Mouse (Mus musculus) right cerebral cortex, postnatal 4 days (tissue): ENCODE data around the gene Gm9837.
A peak's percentile ranks its signal among the peaks of the same experiment; 100 is the strongest.

Experiments
- DNase-seq: peaks from one replicate; pipeline ENCODE4 v3.0.0-alpha.2; 2022

Gm9837 gene

GRCm38 (mm10) chr11:53469968-53470695, at the start of gene Gm9837:
TSS of gene Gm9837 (minus strand) at chr11:53470479.
- DNase-seq = peak; percentile 97

GRCm38 (mm10) chr11:53519207-53520121, 49.2 kb upstream of the Gm9837 start, which contains the start of gene Sept8:
TSS of gene Sept8 (plus strand) at chr11:53519257.
- peak; percentile 70 for DNase-seq

- DNase-seq = no peak
Observed at GRCm38 (mm10) chr11:53518759-53519158, 48.5 kb upstream of the Gm9837 start.

GRCm38 (mm10) chr11:53516775-53517627, 46.7 kb upstream of the Gm9837 start:
- DNase-seq = no peak

GRCm38 (mm10) chr11:53510351-53510750, 40.1 kb upstream of the Gm9837 start:
- no peak for DNase-seq

GRCm38 (mm10) chr11:53508591-53508990, 38.3 kb upstream of the Gm9837 start:
- no peak for DNase-seq

- no peak for DNase-seq
Observed at GRCm38 (mm10) chr11:53508152-53508551, 37.9 kb upstream of the Gm9837 start.

DNA sequence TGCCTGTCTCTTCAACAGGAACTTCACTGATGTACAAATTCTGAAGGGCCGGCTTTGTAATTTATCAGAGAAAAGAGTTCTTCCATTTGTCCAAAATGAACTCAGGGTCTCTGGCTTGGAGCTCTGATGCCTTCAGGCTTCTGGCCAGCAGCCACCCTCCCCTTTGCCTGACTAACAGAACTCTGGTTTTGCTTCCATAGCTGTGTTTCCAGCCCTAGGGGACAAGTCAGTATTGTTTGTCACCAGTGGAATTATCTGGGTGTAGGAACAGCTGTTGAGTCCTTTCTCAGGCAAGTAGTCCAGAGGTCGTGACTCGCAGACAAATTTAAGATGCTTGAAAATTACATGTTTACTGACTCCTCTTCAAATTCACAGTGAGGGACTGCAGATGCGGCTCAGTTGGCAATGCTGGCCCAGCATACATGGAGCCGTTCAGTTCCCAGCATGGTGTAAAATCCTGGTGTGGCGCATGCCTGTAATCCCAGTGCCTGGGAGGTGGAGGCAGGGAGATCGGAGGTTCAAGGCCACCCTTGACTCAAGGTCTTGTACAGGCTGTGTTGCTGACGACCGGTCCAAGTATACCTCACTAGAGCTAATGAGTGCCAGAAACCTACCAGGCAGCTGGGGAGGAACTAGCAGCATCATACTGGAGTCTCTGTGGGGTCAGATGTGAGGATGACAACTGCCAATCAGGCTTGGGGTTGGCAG, 37.0 kb upstream of the Gm9837 start:
- DNase-seq = no peak

DNA sequence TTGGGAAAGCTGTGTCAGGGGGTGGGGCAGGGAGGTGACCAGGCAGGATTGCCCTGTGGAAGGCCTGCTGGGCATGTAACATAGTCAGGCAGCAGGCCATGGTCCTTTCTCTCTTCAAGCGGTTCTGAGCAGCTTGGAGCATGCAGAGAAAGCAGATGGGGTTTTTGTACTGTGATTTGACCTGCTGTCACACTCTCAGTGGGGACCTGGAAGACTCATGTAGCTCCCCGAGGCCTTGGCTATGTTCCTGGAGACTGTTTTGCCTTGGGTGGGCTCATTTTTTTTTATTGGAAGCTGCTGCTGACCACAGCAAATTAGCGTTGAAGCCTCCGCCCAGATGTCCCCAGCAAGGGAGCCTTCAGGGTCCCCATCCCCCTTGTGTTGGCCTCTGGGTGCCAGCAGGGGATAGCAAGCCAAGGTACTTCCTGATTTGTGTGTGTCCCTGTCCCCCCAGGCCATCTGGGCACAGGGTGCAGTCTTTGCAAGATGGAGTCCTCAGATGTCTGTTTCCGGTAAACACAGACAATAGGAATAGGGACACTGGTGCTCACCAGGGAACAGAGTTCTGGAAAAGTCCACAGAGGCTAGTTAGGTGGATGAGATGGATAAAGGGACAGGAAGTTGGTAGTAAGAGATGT, 34.9 kb upstream of the Gm9837 start:
- no peak for DNase-seq

- no peak for DNase-seq
Observed at GRCm38 (mm10) chr11:53504376-53504775, 34.1 kb upstream of the Gm9837 start.

DNA sequence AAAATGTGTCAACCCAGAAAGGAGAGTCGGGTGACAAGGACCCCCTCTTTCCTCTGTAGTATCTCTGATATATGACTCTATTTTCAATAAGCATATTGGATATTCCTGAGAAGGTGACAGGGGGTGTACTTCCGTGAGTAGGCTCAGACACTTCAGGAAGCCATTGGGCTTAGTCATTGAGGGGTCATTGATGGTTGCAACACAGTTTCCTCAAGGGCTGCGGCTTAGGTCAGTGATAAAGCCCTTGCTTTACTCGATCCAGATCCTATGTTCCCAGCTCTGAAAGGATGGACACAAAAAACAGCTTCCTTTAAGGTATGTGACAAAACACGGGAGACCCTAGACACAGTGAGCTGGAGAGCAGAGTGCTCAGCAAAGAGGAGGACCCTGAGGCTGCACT, 33.5 kb upstream of the Gm9837 start:
- no peak for DNase-seq

DNA sequence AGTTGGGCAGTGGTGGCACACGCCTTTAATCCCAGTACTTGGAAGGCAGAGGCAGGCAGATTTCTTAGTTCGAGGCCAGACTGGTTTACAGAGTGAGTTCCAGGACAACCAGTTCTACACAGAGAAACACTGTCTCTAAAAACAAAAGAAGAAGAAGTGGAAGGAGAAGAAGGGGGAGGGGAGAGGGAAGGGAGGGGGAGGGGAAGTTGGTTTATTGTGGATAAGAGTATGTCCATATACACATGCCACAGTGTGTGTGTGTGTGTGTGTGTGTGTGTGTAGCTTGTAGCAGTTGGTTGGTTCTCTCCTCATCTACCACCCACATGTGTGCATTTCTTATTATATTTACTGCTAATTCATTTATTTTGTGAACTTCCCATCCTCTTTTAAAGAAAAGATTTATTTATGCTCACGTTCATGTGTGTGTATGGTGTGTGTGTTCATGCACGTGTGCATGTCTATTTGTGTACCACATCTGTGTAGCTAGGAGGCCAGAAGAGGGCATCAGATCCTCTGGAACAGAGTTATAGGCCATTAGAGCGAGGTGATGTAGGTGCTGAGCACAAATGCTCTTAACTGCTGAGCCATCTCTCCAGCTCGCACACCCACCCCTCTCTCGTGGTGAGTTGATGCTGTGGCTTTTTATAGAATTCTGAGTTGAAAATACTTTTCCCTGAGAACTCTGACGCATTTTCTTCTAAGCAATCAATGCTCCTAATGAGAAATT, 31.9 kb upstream of the Gm9837 start:
- DNase-seq = no peak

DNA sequence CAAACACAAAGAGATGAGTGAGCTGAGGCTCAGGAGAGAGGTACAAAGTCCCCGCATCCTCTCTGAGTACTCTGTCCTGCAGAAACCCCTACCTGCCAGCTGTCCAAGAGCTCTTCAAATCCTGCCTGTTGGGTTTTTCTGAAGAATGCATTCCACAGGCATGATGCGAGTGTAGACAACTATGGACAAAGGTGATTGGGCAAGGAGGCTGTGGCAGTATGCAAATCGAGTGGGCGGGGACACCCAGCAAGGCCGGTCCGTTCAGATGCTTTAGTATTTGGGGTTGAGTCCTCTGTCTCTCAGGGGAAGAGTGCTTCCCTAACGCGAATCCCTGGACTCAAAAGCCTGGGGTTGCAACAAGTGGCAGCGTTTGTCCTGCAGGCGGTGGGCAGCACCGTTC, 30.3 kb upstream of the Gm9837 start:
- no peak for DNase-seq

- no peak for DNase-seq
Observed at GRCm38 (mm10) chr11:53496946-53497345, 26.7 kb upstream of the Gm9837 start.

DNA sequence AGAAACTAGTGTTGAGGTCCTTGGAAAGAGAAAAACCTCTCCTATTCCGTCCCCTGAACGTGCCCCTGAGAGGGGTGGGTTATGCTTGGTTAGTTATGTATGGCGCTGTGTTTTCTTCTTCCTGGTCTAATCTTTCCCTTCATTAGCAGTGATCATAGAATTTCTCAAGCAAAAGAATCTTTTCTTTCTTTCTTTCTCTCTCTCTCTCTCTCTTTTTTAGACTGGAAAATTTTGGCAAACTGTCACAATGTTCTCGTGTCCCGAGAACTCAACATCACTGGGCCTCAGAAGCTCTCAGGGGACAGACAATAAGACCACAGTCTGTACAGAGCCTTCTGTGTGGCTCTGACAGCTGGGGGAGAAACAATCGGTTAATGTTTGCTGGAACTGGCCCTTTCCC, 25.1 kb upstream of the Gm9837 start:
- no peak for DNase-seq

DNA sequence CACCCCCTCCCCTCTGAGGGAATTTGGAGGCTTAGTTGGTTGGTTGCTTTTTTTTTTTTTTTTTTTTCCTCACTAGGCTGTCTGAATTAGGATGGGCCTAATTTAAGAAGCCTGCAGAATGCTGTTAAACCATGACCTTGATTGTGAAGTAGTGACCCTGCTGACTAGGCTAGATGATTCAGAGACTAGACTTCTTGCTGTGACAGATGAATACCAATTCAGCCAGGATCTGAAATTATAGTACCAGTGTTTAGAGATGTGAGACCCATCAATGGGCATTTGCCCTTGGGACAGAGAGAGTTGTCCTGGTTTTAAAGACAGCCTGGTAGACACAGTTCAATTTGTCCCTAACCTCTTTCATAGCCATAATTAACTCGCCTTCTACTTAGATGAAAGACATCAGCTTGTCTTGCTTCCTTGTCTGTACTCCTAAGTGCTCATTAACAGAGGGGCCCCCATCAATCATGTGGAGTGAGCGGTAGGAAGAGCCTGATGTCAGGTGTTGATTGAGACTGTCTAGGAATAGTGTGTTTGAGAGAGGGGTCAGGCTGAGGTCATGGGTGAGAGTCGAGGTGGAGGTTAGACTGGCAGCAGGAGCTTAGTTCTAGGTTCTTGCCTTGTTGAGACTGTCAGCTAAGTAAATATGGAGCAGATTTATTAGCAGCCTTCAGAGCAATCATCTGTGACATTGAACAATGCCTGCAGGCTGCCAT, 23.1 kb upstream of the Gm9837 start:
- no peak for DNase-seq

- DNase-seq = no peak
Observed at GRCm38 (mm10) chr11:53491954-53492401, 21.7 kb upstream of the Gm9837 start.

- no peak for DNase-seq
Observed at GRCm38 (mm10) chr11:53489421-53489820, 19.1 kb upstream of the Gm9837 start.

DNA sequence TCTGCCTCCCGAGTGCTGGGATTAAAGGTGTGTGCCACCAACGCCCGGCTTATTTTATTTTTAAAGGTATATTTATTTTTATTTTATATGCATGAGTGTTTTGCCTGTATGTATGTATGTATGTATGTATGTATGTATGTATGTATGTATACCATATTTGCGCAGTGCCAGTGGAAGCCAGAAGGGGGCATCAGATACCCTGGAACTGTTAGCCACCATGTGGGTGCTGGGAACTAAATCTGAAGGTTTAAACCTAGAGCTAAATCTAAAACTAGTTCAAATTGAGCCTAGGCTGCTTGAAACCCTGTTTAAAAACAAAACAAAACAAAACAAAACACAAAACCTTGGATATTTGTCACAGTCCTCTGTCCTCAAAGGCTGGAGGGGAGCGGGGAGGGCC, 18.7 kb upstream of the Gm9837 start:
- no peak for DNase-seq

- no peak for DNase-seq
Observed at GRCm38 (mm10) chr11:53486822-53487594, 16.7 kb upstream of the Gm9837 start.
